Mouse (Mus musculus): ENCODE measurements around the gene Ddx55. TPM values are rescaled to one million over a fixed set of nuclear protein-coding genes. Genes with fewer than 3 reads are reported as not detected.

Ddx55 gene
- 13.5 and 15.8 TPM in 2 replicates for polyA plus RNA-seq (2012; rRNA removed; ENCODE audit: low replicate concordance)

DNA sequence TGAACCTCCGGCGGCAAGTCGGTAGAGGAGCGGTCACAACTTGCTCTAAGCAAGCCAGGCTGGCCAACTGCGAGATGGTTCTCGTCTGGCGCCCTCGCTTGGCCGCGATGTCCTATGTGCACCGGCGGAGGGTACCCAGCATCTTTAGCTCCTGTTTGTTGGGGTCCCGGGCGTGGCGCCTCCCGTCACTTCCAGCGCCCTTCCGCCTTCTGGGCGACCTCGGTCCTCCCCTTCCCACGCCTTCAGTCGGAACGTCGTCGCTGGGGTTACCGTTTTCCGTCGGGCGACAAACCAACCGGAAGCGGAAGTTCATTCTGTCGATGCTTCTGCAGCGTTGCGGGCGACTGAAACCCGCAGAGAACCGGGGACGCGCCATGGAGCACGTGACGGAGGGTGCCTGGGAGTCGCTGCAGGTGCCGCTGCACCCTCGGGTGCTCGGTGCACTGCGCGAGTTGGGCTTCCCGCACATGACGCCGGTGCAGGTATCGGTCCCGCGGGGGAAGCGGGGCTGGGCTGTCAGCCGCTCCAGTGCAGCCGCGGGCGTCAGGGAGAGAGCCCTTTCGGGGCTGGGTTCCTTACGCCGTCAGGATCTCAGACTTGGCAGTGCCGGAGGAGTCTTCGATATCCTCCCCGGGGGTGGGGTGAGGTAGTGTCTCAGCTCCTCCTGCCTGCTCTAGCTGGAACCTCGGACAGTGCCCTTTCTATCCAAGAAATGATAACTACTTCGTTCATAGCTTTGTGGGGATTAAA lies at the start of gene Ddx55:
Ddx55 (plus strand) TSS at position 307 of the 750 bp plus-strand sequence.

DNA sequence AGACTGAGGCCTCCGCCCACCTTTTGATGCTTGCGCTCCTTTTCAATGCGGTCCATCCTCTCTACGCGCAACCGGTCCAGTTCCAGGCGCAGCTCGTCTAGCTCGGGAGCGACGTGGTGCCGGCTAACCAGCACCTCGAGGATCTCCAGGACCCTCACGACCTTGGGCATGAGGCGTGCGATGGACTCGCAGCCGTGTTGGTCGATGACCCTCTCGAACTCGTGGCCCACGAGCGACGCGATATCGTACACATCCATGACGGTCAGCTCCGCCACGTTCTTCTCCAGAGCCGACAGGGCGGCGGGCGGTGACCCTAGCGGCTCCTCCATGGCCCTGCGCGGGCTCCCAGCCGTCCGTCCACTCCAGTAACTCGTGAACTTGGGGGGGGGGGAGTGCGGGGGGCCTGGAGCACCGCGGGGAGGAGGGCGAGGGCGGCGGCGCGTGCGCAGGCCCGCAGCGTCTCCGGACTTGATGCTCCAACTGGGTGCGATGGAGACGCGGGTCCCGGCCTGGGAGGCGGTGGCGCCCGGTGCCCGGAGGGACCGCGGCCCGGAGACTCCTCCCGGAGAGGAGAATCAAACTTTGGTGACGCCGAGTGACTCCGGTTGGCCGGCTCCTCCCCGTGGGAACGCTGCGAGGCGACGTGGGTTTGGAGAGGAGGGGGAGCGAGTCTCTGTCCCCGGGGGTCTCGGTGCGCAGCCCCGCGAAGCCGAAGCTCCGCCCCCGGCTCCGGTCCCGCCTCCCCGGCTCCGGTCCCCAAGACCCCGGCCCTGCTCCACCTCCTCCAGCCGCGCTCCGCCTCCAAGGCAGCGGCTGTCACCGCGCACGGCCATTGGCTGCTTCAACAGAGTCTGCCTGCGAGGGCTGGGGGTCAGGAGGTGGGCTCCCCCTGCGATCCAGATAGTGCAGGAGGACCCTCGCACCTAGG lies 21.7 kb upstream of the Ddx55 start, which contains the start of gene Rilpl1:
Rilpl1 (minus strand) TSS at position 737 of the 928 bp plus-strand sequence.

DNA sequence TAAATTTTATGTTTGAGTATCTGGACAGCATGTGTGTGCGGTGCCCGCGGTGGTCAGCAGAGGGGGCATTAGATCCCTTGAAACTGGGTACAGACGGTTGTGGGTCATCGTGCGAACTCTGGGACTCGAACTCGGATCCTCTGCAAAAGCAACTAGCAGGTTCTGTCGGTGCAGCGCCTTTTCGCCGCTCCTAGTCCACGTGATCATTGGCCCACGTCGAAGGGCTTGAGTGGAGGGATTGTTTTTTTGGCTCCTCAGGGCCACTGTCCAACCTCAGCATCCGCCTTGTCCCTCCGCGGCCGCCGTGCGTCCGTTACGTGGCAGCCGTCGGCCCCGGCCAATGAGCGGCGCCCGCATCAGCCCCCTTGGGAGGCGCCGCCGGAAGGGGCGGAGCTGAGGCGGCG lies 12.3 kb upstream of the Ddx55 start, which contains the start of gene Tmed2:
Tmed2 (plus strand) TSS at position 313 of the 404 bp plus-strand sequence.

DNA sequence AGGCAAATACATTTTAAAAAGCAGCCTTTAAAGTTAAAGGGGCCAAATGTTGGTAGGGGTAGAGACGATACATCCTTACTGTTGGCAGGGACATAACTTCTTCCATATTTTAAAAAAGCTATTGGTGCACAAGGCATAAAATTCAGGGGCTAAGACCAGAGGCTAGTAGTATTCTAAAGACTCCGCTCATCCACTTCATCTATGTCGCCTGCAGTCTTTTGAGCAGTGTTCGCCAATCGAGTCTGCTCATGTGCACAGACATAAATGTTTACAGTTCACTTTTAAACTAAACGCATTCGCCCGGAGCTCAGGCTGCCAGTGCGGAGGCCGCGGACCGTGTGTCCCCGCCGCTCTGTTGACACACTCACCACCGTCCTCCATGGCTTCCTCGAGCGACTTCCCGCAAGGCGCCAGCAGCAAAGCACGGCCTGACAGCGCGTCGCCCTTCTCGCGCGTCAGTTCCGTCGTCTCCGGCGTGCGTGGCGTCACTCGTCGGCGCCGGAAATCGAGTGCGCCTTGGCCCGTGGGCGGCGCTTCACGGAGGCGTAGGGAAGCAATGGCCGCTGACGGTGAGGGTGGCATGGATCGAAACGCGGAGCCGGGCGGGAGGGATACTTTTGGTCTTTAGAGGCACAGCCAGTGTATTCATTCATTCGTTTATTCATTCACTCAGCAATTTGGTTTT lies 26.1 kb downstream of the Ddx55 start, which contains the start of the genes Eif2b1 and Gtf2h3:
Eif2b1 (minus strand) TSS at position 499 of the 685 bp plus-strand sequence.
Gtf2h3 (plus strand) TSS at position 508 of the 685 bp plus-strand sequence.

Other genes starting within 250 kb of the Ddx55 start
- 2.8 and 3.6 TPM in 2 replicates for gene Mphosph9, start 224.9 kb upstream of the Ddx55 start, polyA plus RNA-seq (2012; rRNA removed; ENCODE audit: low replicate concordance)
- gene 2810006K23Rik, start 224.8 kb upstream of the Ddx55 start, polyA plus RNA-seq (2012; rRNA removed; ENCODE audit: low replicate concordance): 5.4 and 8.5 TPM in 2 replicates
- 125 and 162 TPM in 2 replicates for gene Cdk2ap1, start 189.8 kb upstream of the Ddx55 start, polyA plus RNA-seq (2012; rRNA removed; ENCODE audit: low replicate concordance)
- 12.5 and 20.0 TPM in 2 replicates for gene Sbno1, start 126.9 kb upstream of the Ddx55 start, polyA plus RNA-seq (2012; rRNA removed; ENCODE audit: low replicate concordance)
- 54.7 and 64.3 TPM in 2 replicates for gene Kmt5a, start 112.9 kb upstream of the Ddx55 start, polyA plus RNA-seq (2012; rRNA removed; ENCODE audit: low replicate concordance)
- gene Rilpl2, start 74.5 kb upstream of the Ddx55 start, polyA plus RNA-seq (2012; rRNA removed; ENCODE audit: low replicate concordance): 21.9 and 44.9 TPM in 2 replicates
- 2.0 and 2.4 TPM in 2 replicates for gene Snrnp35, start 69.7 kb upstream of the Ddx55 start, polyA plus RNA-seq (2012; rRNA removed; ENCODE audit: low replicate concordance)
- gene Rilpl1, start 21.5 kb upstream of the Ddx55 start, polyA plus RNA-seq (2012; rRNA removed; ENCODE audit: low replicate concordance): 9.8 and 16.8 TPM in 2 replicates
- 117 and 209 TPM in 2 replicates for gene Tmed2, start 12.2 kb upstream of the Ddx55 start, polyA plus RNA-seq (2012; rRNA removed; ENCODE audit: low replicate concordance)
- 14.8 and 24.7 TPM in 2 replicates for gene Eif2b1, start 26.3 kb downstream of the Ddx55 start, polyA plus RNA-seq (2012; rRNA removed; ENCODE audit: low replicate concordance)
- gene Gtf2h3, start 26.3 kb downstream of the Ddx55 start, polyA plus RNA-seq (2012; rRNA removed; ENCODE audit: low replicate concordance): 32.1 and 61.1 TPM in 2 replicates
- gene Atp6v0a2, start 75.7 kb downstream of the Ddx55 start, polyA plus RNA-seq (2012; rRNA removed; ENCODE audit: low replicate concordance): 56.2 and 58.1 TPM in 2 replicates
- 0.09 and 0.11 TPM in 2 replicates for gene Dnah10, start 172.2 kb downstream of the Ddx55 start, polyA plus RNA-seq (2012; rRNA removed; ENCODE audit: low replicate concordance)